In genomic region chr1:180330707-180331545, GRCm38 (mm10) we compare ENCODE assay signal across 7 mouse cellular contexts. TPM values are rescaled to one million over a fixed set of nuclear protein-coding genes. Genes with fewer than 3 reads are reported as not detected.
A peak's percentile ranks its signal among the peaks of the same experiment; 100 is the strongest.
DNase-seq lines count a peak whose midpoint lies in the region; ATAC-seq lines count a peak whose summit lies in the region.

No protein-coding gene starts in this region.

- peak overlapping the region; percentile 76 for H3K9ac ChIP-seq in heart, embryonic 11.5 days (ENCODE audit: low read depth, low read length)

- H3K27ac ChIP-seq in heart, embryonic 11.5 days (ENCODE audit: low read depth, low read length), result peak overlapping the region; percentile 77

- DNase-seq in A20 (ENCODE audit: low read depth, low spot score), result peak; percentile 76
- DNase-seq in ES-CJ7 (ENCODE audit: low read depth, low spot score), result peak; percentile 49
- peak; percentile 71 to 75 for DNase-seq in cerebellum, postnatal 25 days
- DNase-seq in kidney, postnatal 14 days, result peak; percentile 57
- DNase-seq in spleen, postnatal 14 days (ENCODE audit: low spot score in 2 of 2), result peak; percentile 24 to 34

- no peaks in the 10 kb centered on the region for H3K9me3 ChIP-seq in heart, embryonic 11.5 days (replicated peaks; ENCODE audit: control insufficient read depth, low read length)

- ATAC-seq in heart, embryonic 11.5 days (replicated peaks; ENCODE audit: insufficient number of reproducible peaks, low FRiP score, low TSS enrichment), result peak; percentile 53
- ATAC-seq in megakaryocyte progenitor cell, adult 5-6 weeks (replicated peaks; ENCODE audit: poor library complexity), result peak; percentile 14; the same call in 1 of the 2 replicates

- under 1% methylated on average over 58 of the region's 58 CpGs for WGBS in heart, embryonic 11.5 days (ENCODE audit: insufficient replicate concordance)

- peaks cover 23% of the 10 kb centered on the region for H3K27me3 ChIP-seq in heart, embryonic 11.5 days (ENCODE audit: control insufficient read depth, insufficient read depth, low read length)

- peak overlapping the region; percentile 68 for H3K4me3 ChIP-seq in heart, embryonic 11.5 days (ENCODE audit: low read depth, low read length)

- peaks cover 25% of the 10 kb centered on the region for H3K4me1 ChIP-seq in heart, embryonic 11.5 days (ENCODE audit: control insufficient read depth, insufficient read depth, low read length)

- H3K36me3 ChIP-seq in heart, embryonic 11.5 days (ENCODE audit: control insufficient read depth, insufficient read depth, low read length), result no peaks in the 10 kb centered on the region

- peak overlapping the region; percentile 79 for H3K4me2 ChIP-seq in heart, embryonic 11.5 days

RNA-seq across cellular contexts. Expression of gene Itpkb, which starts 0.6 kb away (rescaled TPM):
- 3.2 and 4.0 TPM in 2 replicates for polyA plus RNA-seq in heart, embryonic 11.5 days (2014; fragmentation: Nextera tagmentation; extraction: Ambion mirVana)
- total RNA-seq in megakaryocyte progenitor cell, adult 5-6 weeks (2015), result 10.8 and 12.3 TPM in 2 replicates
- total RNA-seq in megakaryocyte progenitor cell, adult 5-6 weeks (2017), result 9.6 and 11.7 TPM in 2 replicates

Comparison
In these comparisons a context has a peak if more than half of its experiments do, and no peak if none do; other contexts are left out.
1. Peak in every context shown above with its lines: DNase-seq, ATAC-seq, H3K4me3 ChIP-seq and H3K27ac ChIP-seq.